In genomic region chr12:12765490-12766058, GRCm38 (mm10) we compare ENCODE assay signal across 16 mouse cellular contexts.
A peak's percentile ranks its signal among the peaks of the same experiment; 100 is the strongest.
DNase-seq lines count a peak whose midpoint lies in the region; ATAC-seq lines count a peak whose summit lies in the region.
"Had no signal": no experiment of that assay in that cellular context is flagged by ENCODE, and none has a peak within 500 bp of the region (broad histone marks: within the 10 kb centered on the region; RNA-seq: fewer than 3 reads in every experiment).

No protein-coding gene starts in this region.

- H3K27me3 ChIP-seq in kidney, embryonic 14.5 days (ENCODE audit: control insufficient read depth, insufficient read depth, low read length): no peaks in the 10 kb centered on the region
- H3K27me3 ChIP-seq in embryonic facial prominence, embryonic 11.5 days (ENCODE audit: control insufficient read depth, insufficient read depth, low read length): no peaks in the 10 kb centered on the region
- no peaks in the 10 kb centered on the region for H3K27me3 ChIP-seq in intestine, embryonic 16.5 days (replicated peaks; ENCODE audit: control insufficient read depth, insufficient read depth, low read length)
- H3K27me3 ChIP-seq in neural tube, embryonic 12.5 days (replicated peaks): no peaks in the 10 kb centered on the region
- H3K27me3 ChIP-seq: embryonic facial prominence, embryonic 13.5 days; stomach, embryonic 15.5 days had no signal

- no peaks in the 10 kb centered on the region for H3K9me3 ChIP-seq in kidney, embryonic 14.5 days (ENCODE audit: control insufficient read depth, low read length)
- no peaks in the 10 kb centered on the region for H3K9me3 ChIP-seq in embryonic facial prominence, embryonic 11.5 days (replicated peaks; ENCODE audit: control insufficient read depth, low read length)
- H3K9me3 ChIP-seq in intestine, embryonic 16.5 days (ENCODE audit: control insufficient read depth, low read length): no peaks in the 10 kb centered on the region
- H3K9me3 ChIP-seq in neural tube, embryonic 12.5 days: no peaks in the 10 kb centered on the region
- H3K9me3 ChIP-seq: embryonic facial prominence, embryonic 13.5 days; stomach, embryonic 15.5 days had no signal

- ATAC-seq in kidney, embryonic 14.5 days (ENCODE audit: low FRiP score, low TSS enrichment): peak; percentile 50; the same call in 1 of the 2 replicates
- peak; percentile 68 for ATAC-seq in embryonic facial prominence, embryonic 11.5 days (replicated peaks; ENCODE audit: insufficient number of reproducible peaks, low FRiP score, low TSS enrichment, low read depth)
- peak; percentile 76 for ATAC-seq in intestine, embryonic 16.5 days
- ATAC-seq in neural tube, embryonic 12.5 days (ENCODE audit: low FRiP score, low read depth): peak; percentile 81
- ATAC-seq: forebrain, embryonic 16.5 days had no signal

- WGBS in kidney, embryonic 14.5 days: 33% methylated on average over 7 of the region's 7 CpGs
- WGBS in embryonic facial prominence, embryonic 11.5 days: 63% methylated on average over 7 of the region's 7 CpGs
- WGBS in intestine, embryonic 16.5 days: 49% methylated on average over 7 of the region's 7 CpGs
- WGBS in neural tube, embryonic 12.5 days: 49% methylated on average over 7 of the region's 7 CpGs

- no peak overlapping the region for H3K9ac ChIP-seq in kidney, embryonic 14.5 days (ENCODE audit: low read depth, low read length)
- no peak overlapping the region for H3K9ac ChIP-seq in embryonic facial prominence, embryonic 11.5 days (replicated peaks; ENCODE audit: low read length)
- no peak overlapping the region for H3K9ac ChIP-seq in intestine, embryonic 16.5 days (ENCODE audit: low read depth, low read length)
- H3K9ac ChIP-seq in neural tube, embryonic 12.5 days: no peak overlapping the region
- H3K9ac ChIP-seq: embryonic facial prominence, embryonic 13.5 days; liver, embryonic 14.5 days; stomach, embryonic 15.5 days had no signal

- no peak overlapping the region for H3K4me2 ChIP-seq in kidney, embryonic 14.5 days (replicated peaks; ENCODE audit: low read depth, low read length)
- H3K4me2 ChIP-seq in embryonic facial prominence, embryonic 11.5 days (ENCODE audit: low read depth, low read length): no peak overlapping the region
- H3K4me2 ChIP-seq in intestine, embryonic 16.5 days (ENCODE audit: low read depth, low read length): no peak overlapping the region
- H3K4me2 ChIP-seq in neural tube, embryonic 12.5 days (replicated peaks): no peak overlapping the region
- H3K4me2 ChIP-seq: embryonic facial prominence, embryonic 13.5 days; stomach, embryonic 15.5 days had no signal

- DNase-seq in kidney, postnatal 36 days: no peak
- no peak for DNase-seq in embryonic facial prominence, embryonic 11.5 days (ENCODE audit: low spot score)
- DNase-seq in thymus, postnatal 25 days: no peak
- no peak for DNase-seq in thymus, postnatal 4 days
- no peak for DNase-seq in urinary bladder, postnatal 10 days (ENCODE audit: low spot score)
- DNase-seq: cerebellum, adult 9-10 months; heart, postnatal 14 days; lung, postnatal 4 days; right cerebral cortex, postnatal 4 days had no signal

- H3K36me3 ChIP-seq in kidney, embryonic 14.5 days (ENCODE audit: control insufficient read depth, insufficient read depth, low read length): no peaks in the 10 kb centered on the region
- H3K36me3 ChIP-seq in embryonic facial prominence, embryonic 11.5 days (replicated peaks; ENCODE audit: control insufficient read depth, insufficient read depth, low read depth, low read length): no peaks in the 10 kb centered on the region
- no peaks in the 10 kb centered on the region for H3K36me3 ChIP-seq in intestine, embryonic 16.5 days (ENCODE audit: control insufficient read depth, insufficient read depth, low read length)
- H3K36me3 ChIP-seq in neural tube, embryonic 12.5 days: no peaks in the 10 kb centered on the region
- H3K36me3 ChIP-seq: embryonic facial prominence, embryonic 13.5 days; stomach, embryonic 15.5 days had no signal

- no peak overlapping the region for H3K4me3 ChIP-seq in kidney, embryonic 14.5 days (ENCODE audit: low read length)
- H3K4me3 ChIP-seq in embryonic facial prominence, embryonic 11.5 days (ENCODE audit: low read depth, low read length): no peak overlapping the region
- H3K4me3 ChIP-seq in intestine, embryonic 16.5 days (ENCODE audit: low read length): no peak overlapping the region
- no peak overlapping the region for H3K4me3 ChIP-seq in neural tube, embryonic 12.5 days
- H3K4me3 ChIP-seq: embryonic facial prominence, embryonic 13.5 days; stomach, embryonic 15.5 days had no signal

- no peak overlapping the region for H3K27ac ChIP-seq in kidney, embryonic 14.5 days (ENCODE audit: low read depth, low read length)
- H3K27ac ChIP-seq in embryonic facial prominence, embryonic 11.5 days (replicated peaks; ENCODE audit: low read depth, low read length): no peak overlapping the region
- H3K27ac ChIP-seq in intestine, embryonic 16.5 days (ENCODE audit: low read length): no peak overlapping the region
- H3K27ac ChIP-seq in neural tube, embryonic 12.5 days: no peak overlapping the region; the same call in 1 of the 2 replicates
- H3K27ac ChIP-seq: embryonic facial prominence, embryonic 13.5 days; liver, embryonic 14.5 days; stomach, embryonic 15.5 days had no signal

- peaks cover 7% of the 10 kb centered on the region; the same call in 1 of the 2 replicates for H3K4me1 ChIP-seq in kidney, embryonic 14.5 days (ENCODE audit: control insufficient read depth, insufficient read depth, low read length)
- H3K4me1 ChIP-seq in embryonic facial prominence, embryonic 11.5 days (ENCODE audit: control insufficient read depth, insufficient read depth, low read length): no peaks in the 10 kb centered on the region
- H3K4me1 ChIP-seq in intestine, embryonic 16.5 days (ENCODE audit: control insufficient read depth, insufficient read depth, low read length): peaks cover 2% of the 10 kb centered on the region; the same call in 1 of the 2 replicates
- H3K4me1 ChIP-seq in neural tube, embryonic 12.5 days: peaks cover 13% of the 10 kb centered on the region
- H3K4me1 ChIP-seq: stomach, embryonic 15.5 days had no signal
